In genomic region chr2:179714145-179714544, GRCm38 (mm10) we compare ENCODE assay signal across 14 mouse cellular contexts.
"Had no signal": no experiment of that assay in that cellular context is flagged by ENCODE, and none has a peak within 500 bp of the region (broad histone marks: within the 10 kb centered on the region; RNA-seq: fewer than 3 reads in every experiment).

No protein-coding gene starts in this region.

- ATAC-seq: midbrain, embryonic 16.5 days had no signal

- DNase-seq: lung, adult 18-20 months; lung, embryonic 14.5 days; lung, postnatal 10 days; lung, postnatal 4 days; midbrain, embryonic 14.5 days; retina, postnatal 1 day; right cerebral cortex, adult 18-20 months; right cerebral cortex, postnatal 25 days; right cerebral cortex, postnatal 4 days; spleen, adult 18-20 months; thymus, adult 18-20 months; thymus, postnatal 14 days; thymus, postnatal 36 days had no signal
